Mouse (Mus musculus) cerebellum, postnatal 4 days (tissue): ENCODE data around the gene Mfsd4b5.
"Not testable (repeated sequence)": the region's sequence is repeated elsewhere in the genome, so short reads cannot be mapped to it uniquely, and the experiment has no call there.

Experiments used
- DNase-seq, 2 experiments: peaks; one replicate each; pipeline ENCODE4 v3.0.0; 2022; ENCODE audit warnings: low spot score in 2 of 2, mixed read lengths in 1 of 2

Mfsd4b5 gene

DNA sequence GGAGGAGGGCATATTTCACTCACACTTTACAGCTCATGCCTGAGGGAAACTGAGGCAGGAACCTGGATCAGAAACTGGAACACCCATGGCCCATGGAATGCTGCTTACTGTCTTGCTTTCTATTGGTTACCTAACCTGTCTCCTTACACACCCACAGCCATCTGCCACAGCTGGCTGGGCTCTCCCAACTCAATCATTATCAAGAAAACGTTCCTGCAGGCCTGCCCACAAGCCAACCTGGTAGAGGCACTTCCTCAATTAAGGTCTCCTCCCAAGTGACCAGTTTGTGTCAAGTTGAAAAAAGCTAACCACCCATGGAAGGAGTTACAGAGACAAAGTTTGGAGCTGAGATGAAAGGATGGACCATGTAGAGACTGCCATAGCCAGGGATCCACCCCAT, 24.5 kb downstream of the Mfsd4b5 start:
- no peak for DNase-seq

- peak in 1 of 2 experiments; percentile 3 for DNase-seq
These were observed 26.0 kb downstream of the Mfsd4b5 start for GRCm38 (mm10) chr10:39960441-39960822.

DNA sequence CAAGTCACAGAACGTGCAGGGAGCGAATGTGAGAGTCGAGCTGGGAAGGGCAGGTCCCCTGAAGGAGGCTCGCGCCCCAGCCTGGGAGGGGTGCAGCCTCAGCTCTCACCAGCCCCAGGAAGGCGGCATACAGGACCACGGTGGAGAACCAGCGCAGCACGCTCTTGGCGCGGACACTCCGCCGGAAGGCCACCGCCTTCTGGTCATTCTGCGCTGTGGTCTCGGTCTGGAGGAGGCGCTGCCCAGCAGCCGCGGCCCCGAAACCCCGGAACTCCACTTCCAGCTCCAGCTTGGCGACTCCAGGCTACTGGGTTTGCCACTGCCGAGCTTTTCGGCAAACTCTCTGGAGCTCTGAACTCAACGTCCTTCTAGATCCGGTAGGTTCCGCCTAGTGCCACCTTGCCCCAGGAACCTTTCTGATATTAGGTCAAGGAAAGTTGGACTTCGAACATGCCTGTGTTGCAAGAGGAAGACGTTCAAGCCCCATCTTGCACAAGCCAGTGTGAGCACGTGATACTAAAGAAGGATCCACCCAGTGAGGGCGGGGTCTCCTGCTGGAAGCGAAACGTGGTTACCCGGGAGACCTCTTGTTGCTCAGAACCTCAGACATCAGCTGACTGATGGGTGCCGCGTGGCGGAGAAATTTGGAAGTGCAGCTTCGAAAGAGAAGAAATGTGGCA, 26.5 kb downstream of the Mfsd4b5 start, which contains the start of gene Mfsd4b3:
Gene Mfsd4b3, minus strand, starts transcription at position 393 of the 680 bp plus-strand sequence.
- peak; percentile 82 to 89 for DNase-seq

GRCm38 (mm10) chr10:39958266-39958665, 28.2 kb downstream of the Mfsd4b5 start:
- DNase-seq = no peak

DNA sequence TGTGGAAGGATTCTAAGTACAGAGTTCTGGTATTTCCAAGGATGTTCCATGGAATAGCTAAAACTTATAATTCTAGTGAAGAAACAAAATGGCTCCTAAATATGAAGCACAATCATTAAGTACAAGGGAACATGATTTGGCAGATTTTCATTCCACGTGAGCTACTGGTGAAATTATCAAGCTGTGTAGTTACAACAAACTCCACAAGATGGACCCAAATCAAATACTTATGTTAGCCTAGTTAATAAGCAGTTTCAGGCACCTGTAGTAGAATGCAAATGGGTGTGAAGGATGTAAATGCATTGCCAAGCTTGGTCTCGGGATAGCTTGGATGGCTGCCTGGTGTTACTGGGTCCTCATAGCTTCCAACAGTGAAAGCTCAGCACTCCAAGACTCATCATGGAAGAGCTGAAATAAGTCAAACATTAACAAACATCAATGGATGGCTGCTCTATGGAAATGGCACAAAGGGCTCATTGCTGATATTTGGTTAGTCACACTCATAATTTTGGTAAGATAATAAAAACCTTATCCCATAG, 30.0 kb downstream of the Mfsd4b5 start:
- no peak for DNase-seq

DNA sequence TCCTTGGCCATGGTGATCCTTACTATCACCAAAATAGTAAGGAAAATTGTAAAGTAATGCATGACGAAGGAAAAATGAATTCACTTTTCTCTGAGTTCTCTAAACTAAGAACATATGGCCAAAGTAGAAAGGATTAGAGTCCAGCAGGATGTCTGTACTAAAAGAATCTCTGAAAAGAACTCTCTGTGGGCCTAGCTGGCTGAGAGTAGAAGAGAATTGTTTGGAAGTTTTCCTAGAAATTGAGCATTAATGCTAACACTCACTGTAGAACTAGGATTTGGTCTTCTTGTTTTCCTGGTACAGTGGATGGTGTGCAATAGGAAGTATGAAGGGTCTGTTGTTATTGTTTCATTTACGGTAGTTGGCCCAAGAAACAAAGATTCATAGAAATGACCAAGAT, 31.3 kb downstream of the Mfsd4b5 start:
- DNase-seq = no peak

- no peak for DNase-seq
These were observed 37.0 kb downstream of the Mfsd4b5 start for GRCm38 (mm10) chr10:39949377-39949954.

- not testable (repeated sequence) for DNase-seq
These were observed 39.3 kb downstream of the Mfsd4b5 start for GRCm38 (mm10) chr10:39947195-39947594.

DNA sequence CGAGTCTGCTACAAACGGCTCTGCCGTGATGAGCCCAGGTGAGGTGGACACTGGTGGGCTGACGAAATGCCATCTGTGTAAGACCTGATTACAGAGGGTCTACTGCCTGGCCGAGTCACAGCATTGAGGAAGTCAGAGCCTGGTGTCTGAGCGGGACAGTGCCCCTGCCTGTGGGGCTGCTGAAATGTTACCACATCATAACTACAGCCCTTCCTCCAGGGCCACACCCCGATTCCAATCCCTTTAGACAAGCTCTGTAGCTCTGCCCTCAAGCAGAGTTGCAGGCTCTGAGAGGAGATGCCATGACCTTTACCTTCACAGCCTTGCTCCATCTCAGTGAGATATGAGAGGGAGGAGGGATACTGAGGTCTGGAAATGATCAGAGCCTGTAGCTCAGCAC, 49.9 kb downstream of the Mfsd4b5 start:
- no peak for DNase-seq

DNA sequence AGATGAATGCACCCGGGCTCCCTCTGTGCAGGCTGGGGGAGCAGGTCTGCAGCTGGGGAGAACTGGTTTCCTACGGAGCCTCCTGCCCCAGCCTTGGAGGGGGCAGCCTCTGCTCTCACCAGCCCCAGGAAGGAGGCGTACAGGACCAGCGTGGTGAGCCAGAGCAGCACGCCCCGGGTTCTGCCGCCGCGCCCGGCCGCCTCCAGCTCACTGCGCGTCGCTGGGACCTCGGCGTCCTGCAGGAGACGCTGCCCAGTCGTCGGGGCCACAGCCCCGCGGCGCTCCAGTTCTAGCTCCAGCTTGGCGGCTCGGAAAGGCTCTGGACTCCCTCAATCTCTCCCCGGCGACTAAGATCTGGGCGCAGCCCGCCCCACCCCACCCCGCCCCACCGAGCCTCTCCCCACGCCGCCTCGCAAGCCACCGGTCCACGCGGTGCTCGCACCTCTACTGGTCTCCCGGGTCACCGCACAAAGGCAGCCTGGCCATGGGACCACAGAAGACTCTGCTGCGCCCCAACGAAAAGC, 59.8 kb downstream of the Mfsd4b5 start, which contains the start of gene Mfsd4b2:
Gene Mfsd4b2, minus strand, starts transcription at position 308 of the 524 bp plus-strand sequence.
- peak in 1 of 2 experiments; percentile 10 for DNase-seq

DNA sequence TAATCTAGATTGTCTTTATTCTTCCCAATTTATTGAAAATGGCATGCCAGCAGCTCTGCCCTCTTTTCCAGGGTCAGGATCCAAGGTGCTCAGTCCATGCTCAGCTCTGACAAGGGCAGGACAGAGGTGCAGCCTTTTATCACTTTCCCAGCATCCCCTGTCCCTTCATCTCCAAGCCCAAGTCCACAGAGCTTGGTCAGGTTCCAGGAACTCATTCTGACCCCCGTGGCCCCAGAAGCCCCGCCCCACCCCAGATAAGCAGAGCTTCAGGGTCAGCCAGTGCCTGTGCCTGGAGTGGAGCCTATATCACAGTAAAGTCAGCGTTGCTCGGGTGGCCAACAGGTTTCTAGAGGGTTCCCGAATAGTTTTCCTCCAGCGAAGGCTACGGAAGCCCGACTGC, 61.9 kb downstream of the Mfsd4b5 start:
- DNase-seq = not testable (repeated sequence)

- DNase-seq = no peak
These were observed 73.8 kb downstream of the Mfsd4b5 start for GRCm38 (mm10) chr10:39912616-39913015.

DNA sequence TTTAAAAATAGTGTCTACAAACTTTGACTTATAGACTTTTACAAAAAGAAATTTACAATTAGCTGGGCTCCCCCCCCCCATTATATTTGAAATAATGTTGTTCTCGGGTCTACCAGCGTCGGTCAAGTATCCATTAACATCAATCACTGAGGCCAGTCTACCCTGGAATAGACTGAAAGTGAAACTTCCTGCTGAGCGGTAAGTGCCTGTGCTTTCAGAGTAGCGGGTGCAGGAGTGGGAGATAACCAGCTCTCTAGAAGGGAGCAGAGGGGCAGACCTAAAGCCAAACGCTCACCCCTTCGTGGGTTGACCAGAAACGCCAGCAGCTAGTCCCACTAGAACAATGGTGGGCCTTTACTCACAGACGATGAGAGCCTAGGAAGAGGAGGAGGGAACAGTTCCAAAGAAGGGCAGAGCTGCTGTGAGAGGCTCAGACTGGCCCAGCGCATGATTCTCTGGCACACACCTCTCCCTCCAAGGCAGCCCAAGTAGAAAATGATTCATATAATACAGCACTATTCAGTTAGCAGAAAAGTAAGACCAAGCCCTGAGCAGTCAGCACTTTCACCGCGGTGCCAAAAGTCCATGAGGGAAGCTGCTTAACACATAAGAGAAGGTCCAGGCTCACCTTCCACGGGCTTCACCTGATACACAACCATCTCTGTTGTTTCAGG, 77.5 kb downstream of the Mfsd4b5 start:
- no peak for DNase-seq
